Mouse (Mus musculus): ENCODE results near the gene F3. TPM values are rescaled to one million over a fixed set of nuclear protein-coding genes. Genes with fewer than 3 reads are reported as not detected.

Gene F3
- 27.8 and 49.3 TPM in 2 replicates for polyA plus RNA-seq (2015; fragmentation: Nextera tagmentation; extraction: Ambion mirVana)

DNA sequence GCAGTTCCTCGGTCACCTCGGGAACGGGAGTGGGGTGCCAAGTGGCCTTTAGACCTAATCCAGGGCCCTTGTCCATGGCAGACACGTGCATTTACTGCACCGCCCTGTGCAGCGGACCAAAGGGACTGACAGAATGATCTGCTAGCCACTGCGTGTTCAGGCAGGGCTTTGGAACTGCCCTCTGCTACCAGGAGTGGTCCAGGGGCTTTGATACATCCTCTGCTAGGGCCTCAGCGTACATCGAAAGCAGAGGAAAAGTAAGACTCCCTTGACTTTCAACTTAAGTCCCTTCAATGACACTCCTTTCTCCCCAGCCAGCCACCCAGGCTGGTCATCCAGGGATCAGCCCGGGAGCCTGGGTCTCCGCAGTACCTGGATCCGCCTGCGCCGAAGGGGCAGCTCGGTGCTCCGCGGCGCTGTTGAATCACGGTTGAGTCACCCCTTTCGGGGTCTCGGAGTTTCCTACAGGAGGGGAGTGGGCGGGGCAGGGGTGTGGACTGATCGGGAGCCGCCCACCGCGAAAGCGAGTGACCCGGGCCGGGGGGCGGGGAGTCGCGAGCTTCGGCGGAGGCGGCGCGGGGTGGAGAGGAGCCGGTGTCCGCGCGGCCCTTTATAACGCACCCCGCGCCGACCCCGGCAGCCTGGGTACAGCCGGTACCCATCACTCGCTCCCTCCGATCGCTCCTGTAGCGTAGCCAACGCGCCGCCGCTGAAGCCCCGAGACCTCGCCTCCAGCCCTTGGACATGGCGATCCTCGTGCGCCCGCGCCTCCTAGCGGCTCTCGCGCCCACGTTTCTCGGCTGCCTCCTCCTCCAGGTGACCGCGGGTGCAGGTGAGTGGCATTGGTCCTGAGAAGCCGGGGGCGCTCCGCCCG lies at the start of gene F3:
F3 (plus strand) TSS at position 567 of the 874 bp plus-strand sequence.
- ATAC-seq (ENCODE audit: insufficient number of reproducible peaks, low FRiP score, low TSS enrichment, low read depth), result peak; percentile 88
- Histone ChIP-seq H3K36me3 (no peaks in the 10 kb centered on the region), H3K9ac (peak within 1 kb of the TSS; percentile 39; the same call in 1 of the 2 replicates), H3K4me1 (peaks cover 28% of the 10 kb centered on the region), H3K4me3 (replicated peaks) (peak within 1 kb of the TSS; percentile 70), H3K9me3 (replicated peaks) (no peaks in the 10 kb centered on the region), H3K27me3 (no peaks in the 10 kb centered on the region), H3K27ac (replicated peaks) (peak within 1 kb of the TSS; percentile 56), H3K4me2 (replicated peaks) (peak within 1 kb of the TSS; percentile 92)
- 1% methylated on average over 73 of the region's 73 CpGs for WGBS

DNA sequence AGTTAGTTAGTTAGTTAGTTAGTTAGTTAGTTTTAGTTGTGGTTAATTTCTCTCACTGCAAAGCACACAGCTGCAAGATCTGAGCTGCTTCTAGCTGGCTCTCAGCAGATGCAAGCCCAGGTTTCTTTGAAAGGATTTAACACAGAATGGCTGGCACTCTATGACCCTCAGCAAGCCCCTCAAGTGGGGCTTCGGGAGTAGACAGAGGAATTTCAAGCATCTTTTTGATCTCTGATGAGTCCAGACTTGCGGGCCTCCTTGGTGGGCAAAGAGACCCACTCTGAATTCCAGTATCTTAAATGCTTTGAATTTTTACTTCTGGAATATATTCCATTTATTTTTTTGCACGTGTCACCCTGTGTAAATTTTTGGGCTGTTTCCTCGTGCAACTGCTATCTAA lies 44.4 kb upstream of the F3 start:
- no peaks in the 10 kb centered on the region for H3K36me3 ChIP-seq
- H3K4me1 ChIP-seq, result no peaks in the 10 kb centered on the region
- H3K4me3 ChIP-seq (replicated peaks), result no peak overlapping the region
- H3K27ac ChIP-seq (replicated peaks), result no peak overlapping the region
- no peak for ATAC-seq (ENCODE audit: insufficient number of reproducible peaks, low FRiP score, low TSS enrichment, low read depth)
- no peaks in the 10 kb centered on the region for H3K27me3 ChIP-seq
- no peaks in the 10 kb centered on the region for H3K9me3 ChIP-seq (replicated peaks)
- 24% methylated on average over 4 of the region's 4 CpGs for WGBS
- no peak overlapping the region for H3K4me2 ChIP-seq (replicated peaks)
- no peak overlapping the region for H3K9ac ChIP-seq

GRCm38 (mm10) chr3:121679443-121679842 lies 43.9 kb upstream of the F3 start:
- 35% methylated on average over 3 of the region's 3 CpGs for whole genome bisulfite sequencing
- Histone ChIP-seq H3K9me3 (replicated peaks) (no peaks in the 10 kb centered on the region), H3K27me3 (no peaks in the 10 kb centered on the region), H3K9ac (no peak overlapping the region), H3K4me1 (no peaks in the 10 kb centered on the region), H3K27ac (replicated peaks) (no peak overlapping the region), H3K36me3 (no peaks in the 10 kb centered on the region), H3K4me3 (replicated peaks) (no peak overlapping the region), H3K4me2 (replicated peaks) (no peak overlapping the region)
- no peak for ATAC-seq (ENCODE audit: insufficient number of reproducible peaks, low FRiP score, low TSS enrichment, low read depth)

GRCm38 (mm10) chr3:121680187-121680586 lies 43.1 kb upstream of the F3 start:
- no peaks in the 10 kb centered on the region for H3K27me3 ChIP-seq
- H3K9me3 ChIP-seq (replicated peaks), result no peaks in the 10 kb centered on the region
- H3K4me3 ChIP-seq (replicated peaks), result no peak overlapping the region
- ATAC-seq (ENCODE audit: insufficient number of reproducible peaks, low FRiP score, low TSS enrichment, low read depth), result no peak
- no peak overlapping the region for H3K27ac ChIP-seq (replicated peaks)
- H3K4me1 ChIP-seq, result no peaks in the 10 kb centered on the region
- H3K9ac ChIP-seq, result no peak overlapping the region
- no peak overlapping the region for H3K4me2 ChIP-seq (replicated peaks)
- WGBS, result 77% methylated on average over 3 of the region's 3 CpGs
- no peaks in the 10 kb centered on the region for H3K36me3 ChIP-seq

DNA sequence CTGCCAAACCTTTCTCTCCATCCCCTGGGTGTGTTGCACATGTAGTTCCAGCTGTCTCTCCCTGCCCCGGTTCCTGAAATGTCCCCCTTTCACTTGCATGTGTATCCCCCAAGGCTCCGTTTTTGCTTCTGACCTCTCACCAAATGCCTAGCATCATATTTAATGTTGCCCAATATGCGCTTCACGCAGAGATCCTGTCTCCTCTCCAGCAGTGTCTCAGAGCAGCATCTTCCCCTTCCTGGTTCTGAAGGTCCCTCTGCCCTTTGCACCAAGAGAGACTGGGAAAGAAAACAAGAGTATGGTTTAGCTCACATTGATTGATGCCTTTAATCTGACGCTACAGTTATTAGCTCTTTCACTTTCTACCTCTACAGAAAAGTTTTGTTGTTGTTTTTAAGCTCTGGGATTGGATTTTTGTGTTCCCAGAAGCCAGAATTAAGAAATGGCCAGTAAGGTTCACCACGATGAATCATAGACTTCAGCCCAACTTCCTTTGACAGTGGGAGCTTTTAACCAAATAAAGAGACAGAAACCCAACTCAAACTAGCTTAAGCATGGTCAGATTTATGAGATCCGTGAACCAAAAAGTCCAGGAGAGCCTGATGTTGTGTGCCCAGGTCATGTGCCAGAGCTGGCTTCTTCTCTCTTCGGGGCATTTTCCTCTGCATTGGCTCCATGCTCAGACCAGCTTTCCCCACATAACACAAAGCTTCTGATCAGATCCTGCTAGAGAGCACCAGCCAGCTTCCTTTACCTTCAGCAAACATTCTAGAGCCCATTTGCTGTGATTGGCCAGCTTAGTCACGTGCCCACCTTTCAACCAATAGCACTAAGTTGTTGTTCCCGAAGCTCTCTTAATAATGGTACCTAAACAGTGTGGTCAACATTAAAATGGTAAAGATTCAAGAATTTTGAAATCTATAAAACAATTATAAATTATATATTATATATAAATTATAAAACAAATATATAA lies 40.6 kb upstream of the F3 start:
- H3K4me1 ChIP-seq, result no peaks in the 10 kb centered on the region
- ATAC-seq (ENCODE audit: insufficient number of reproducible peaks, low FRiP score, low TSS enrichment, low read depth), result no peak
- H3K27ac ChIP-seq (replicated peaks), result no peak overlapping the region
- H3K4me3 ChIP-seq (replicated peaks), result no peak overlapping the region
- H3K9ac ChIP-seq, result no peak overlapping the region
- H3K9me3 ChIP-seq (replicated peaks), result no peaks in the 10 kb centered on the region
- 78% methylated on average over 10 of the region's 10 CpGs for WGBS
- no peaks in the 10 kb centered on the region for H3K36me3 ChIP-seq
- H3K27me3 ChIP-seq, result no peaks in the 10 kb centered on the region
- no peak overlapping the region for H3K4me2 ChIP-seq (replicated peaks)

DNA sequence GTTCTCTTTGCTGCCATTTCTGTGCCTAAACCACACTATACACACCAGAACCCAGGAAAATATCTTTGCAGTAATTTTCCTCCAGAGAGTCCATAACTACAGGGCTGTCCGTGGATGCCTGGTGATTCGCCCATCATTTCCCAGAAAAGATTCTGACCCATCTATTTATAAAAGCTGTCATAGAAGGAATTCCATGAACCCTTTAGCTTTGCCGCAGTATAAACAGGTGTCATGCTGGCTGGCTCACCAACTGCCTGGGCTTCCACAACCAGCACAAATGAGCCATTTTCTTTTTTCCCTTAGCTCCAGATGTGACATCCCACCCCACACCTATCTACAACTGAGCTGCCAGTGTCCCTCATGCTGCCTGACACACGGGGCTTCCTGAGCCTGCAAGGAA lies 38.8 kb upstream of the F3 start:
- Histone ChIP-seq H3K9me3 (replicated peaks) (no peaks in the 10 kb centered on the region), H3K27me3 (no peaks in the 10 kb centered on the region), H3K36me3 (no peaks in the 10 kb centered on the region), H3K4me1 (no peaks in the 10 kb centered on the region), H3K9ac (no peak overlapping the region), H3K4me2 (replicated peaks) (no peak overlapping the region), H3K27ac (replicated peaks) (no peak overlapping the region), H3K4me3 (replicated peaks) (no peak overlapping the region)
- no peak for ATAC-seq (ENCODE audit: insufficient number of reproducible peaks, low FRiP score, low TSS enrichment, low read depth)
- WGBS, result 72% methylated on average over 4 of the region's 4 CpGs

DNA sequence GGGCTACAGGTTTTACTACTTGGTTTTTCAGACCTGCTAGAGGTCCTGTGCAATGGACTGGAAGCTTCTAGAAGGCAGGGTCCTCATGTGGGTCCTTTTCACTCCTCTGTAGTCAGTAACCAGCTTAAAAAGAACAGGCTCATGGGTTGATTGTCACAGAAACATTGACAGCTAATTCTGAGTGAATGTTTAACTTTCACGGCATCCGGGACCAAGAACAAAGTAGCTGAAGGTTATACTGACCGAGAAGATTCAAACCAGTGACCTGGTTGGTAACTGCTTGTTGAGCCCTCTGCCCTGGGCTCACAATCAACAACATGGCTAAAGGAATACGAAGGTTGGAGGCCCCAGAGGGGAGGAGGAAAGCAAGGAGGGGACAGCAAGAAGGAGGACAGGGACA lies 38.4 kb upstream of the F3 start:
- Histone ChIP-seq H3K4me2 (replicated peaks) (no peak overlapping the region), H3K27ac (replicated peaks) (no peak overlapping the region), H3K27me3 (no peaks in the 10 kb centered on the region), H3K9me3 (replicated peaks) (no peaks in the 10 kb centered on the region), H3K9ac (no peak overlapping the region), H3K4me1 (no peaks in the 10 kb centered on the region), H3K4me3 (replicated peaks) (no peak overlapping the region), H3K36me3 (no peaks in the 10 kb centered on the region)
- WGBS, result 84% methylated on average over 4 of the region's 4 CpGs
- ATAC-seq (ENCODE audit: insufficient number of reproducible peaks, low FRiP score, low TSS enrichment, low read depth), result no peak

DNA sequence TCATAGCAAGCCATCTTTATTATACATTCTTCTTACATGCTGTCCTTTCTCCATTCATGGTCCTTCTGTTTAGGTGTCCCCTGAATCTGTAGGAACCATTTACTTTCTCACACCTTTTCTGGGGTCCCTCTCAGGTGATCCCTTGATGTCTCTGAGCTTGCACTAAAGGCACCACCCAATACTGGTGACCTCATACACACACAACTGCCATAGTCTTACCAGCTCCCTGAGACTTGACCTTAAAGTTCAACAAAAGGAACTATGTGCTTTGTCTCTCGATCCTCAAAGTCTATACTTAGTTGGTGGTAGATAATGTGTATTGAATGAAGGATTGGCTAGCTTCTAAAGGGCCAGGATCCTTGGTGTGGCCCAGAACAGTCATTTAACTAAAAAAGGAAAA lies 37.4 kb upstream of the F3 start:
- no peaks in the 10 kb centered on the region for H3K27me3 ChIP-seq
- no peak overlapping the region for H3K4me2 ChIP-seq (replicated peaks)
- H3K9me3 ChIP-seq (replicated peaks), result no peaks in the 10 kb centered on the region
- no peaks in the 10 kb centered on the region for H3K4me1 ChIP-seq
- H3K4me3 ChIP-seq (replicated peaks), result no peak overlapping the region
- no peaks in the 10 kb centered on the region for H3K36me3 ChIP-seq
- ATAC-seq (ENCODE audit: insufficient number of reproducible peaks, low FRiP score, low TSS enrichment, low read depth), result no peak
- no peak overlapping the region for H3K9ac ChIP-seq
- WGBS, result 86% methylated on average over 1 of the region's 1 CpGs
- H3K27ac ChIP-seq (replicated peaks), result no peak overlapping the region

- WGBS, result 70% methylated on average over 4 of the region's 4 CpGs
- H3K27me3 ChIP-seq, result no peaks in the 10 kb centered on the region
- 0 out of 2 replicates have a peak, but pooled peaks have one; percentile 47 for ATAC-seq (ENCODE audit: insufficient number of reproducible peaks, low FRiP score, low TSS enrichment, low read depth)
These were observed 36.9 kb upstream of the F3 start for GRCm38 (mm10) chr3:121686408-121686911.

GRCm38 (mm10) chr3:121687741-121688140 lies 35.6 kb upstream of the F3 start:
- H3K36me3 ChIP-seq, result no peaks in the 10 kb centered on the region
- no peaks in the 10 kb centered on the region for H3K9me3 ChIP-seq (replicated peaks)
- H3K27ac ChIP-seq (replicated peaks), result no peak overlapping the region
- WGBS, result 76% methylated on average over 3 of the region's 3 CpGs
- no peak overlapping the region for H3K4me3 ChIP-seq (replicated peaks)
- no peak overlapping the region for H3K9ac ChIP-seq
- H3K4me2 ChIP-seq (replicated peaks), result no peak overlapping the region
- no peaks in the 10 kb centered on the region for H3K27me3 ChIP-seq
- ATAC-seq (ENCODE audit: insufficient number of reproducible peaks, low FRiP score, low TSS enrichment, low read depth), result no peak
- H3K4me1 ChIP-seq, result no peaks in the 10 kb centered on the region

More at GRCm38 (mm10) chr3:121686408-121686911, 36.9 kb upstream of the F3 start:
- no peak overlapping the region for H3K9ac ChIP-seq
- H3K4me3 ChIP-seq (replicated peaks), result no peak overlapping the region
- no peaks in the 10 kb centered on the region for H3K4me1 ChIP-seq
- H3K4me2 ChIP-seq (replicated peaks), result no peak overlapping the region
- no peaks in the 10 kb centered on the region for H3K36me3 ChIP-seq
- no peak overlapping the region for H3K27ac ChIP-seq (replicated peaks)
- H3K9me3 ChIP-seq (replicated peaks), result no peaks in the 10 kb centered on the region

GRCm38 (mm10) chr3:121689029-121689428 lies 34.3 kb upstream of the F3 start:
- H3K4me2 ChIP-seq (replicated peaks), result no peak overlapping the region
- H3K36me3 ChIP-seq, result no peaks in the 10 kb centered on the region
- ATAC-seq (ENCODE audit: insufficient number of reproducible peaks, low FRiP score, low TSS enrichment, low read depth), result no peak
- no peaks in the 10 kb centered on the region for H3K9me3 ChIP-seq (replicated peaks)
- H3K4me1 ChIP-seq, result no peaks in the 10 kb centered on the region
- 80% methylated on average over 5 of the region's 5 CpGs for WGBS
- H3K4me3 ChIP-seq (replicated peaks), result no peak overlapping the region
- no peak overlapping the region for H3K27ac ChIP-seq (replicated peaks)
- no peaks in the 10 kb centered on the region for H3K27me3 ChIP-seq
- no peak overlapping the region for H3K9ac ChIP-seq

Data from embryonic facial prominence, embryonic 15.5 days (tissue).